ENCODE assay signal across 25 mouse cellular contexts in the genomic region with DNA sequence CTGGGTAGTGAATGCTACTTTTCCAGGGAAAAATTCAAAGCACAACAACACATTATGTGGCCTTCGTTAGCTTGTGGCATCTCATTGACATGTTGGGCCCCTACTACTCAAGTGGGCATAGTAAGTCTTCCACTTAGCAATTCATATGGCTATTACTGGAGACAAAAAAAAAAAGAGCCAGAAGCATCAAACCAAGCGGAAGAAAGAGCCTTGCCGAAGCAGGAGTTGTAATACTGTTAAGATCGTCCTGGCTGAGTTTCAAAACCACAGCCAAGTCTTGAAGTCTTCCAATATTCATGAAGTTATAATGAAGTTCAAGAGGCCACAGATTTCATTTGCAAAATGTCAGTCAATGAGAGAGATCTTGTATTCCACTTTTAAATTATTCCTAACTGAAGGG.
DNase-seq lines count a peak whose midpoint lies in the region; ATAC-seq and TF ChIP-seq lines count a peak whose summit lies in the region.
"Had no signal": no experiment of that assay in that cellular context is flagged by ENCODE, and none has a peak within 500 bp of the region (broad histone marks: within the 10 kb centered on the region; RNA-seq: fewer than 3 reads in every experiment).

No protein-coding gene starts in this region.

- no peak overlapping the region for H3K4me3 ChIP-seq in embryonic facial prominence, embryonic 14.5 days (ENCODE audit: low read depth, low read length)
- no peak overlapping the region for H3K4me3 ChIP-seq in embryonic facial prominence, embryonic 10.5 days
- H3K4me3 ChIP-seq in MEL (ENCODE audit: control insufficient read depth in 1 of 2, insufficient read depth in 1 of 2, low read depth in 2 of 2, low read length in 2 of 2), result no peak overlapping the region
- H3K4me3 ChIP-seq: heart, embryonic 13.5 days; hindbrain, embryonic 12.5 days; limb, embryonic 13.5 days; liver, embryonic 13.5 days; lung, embryonic 15.5 days; neural tube, embryonic 15.5 days had no signal

- no peak overlapping the region for H3K4me2 ChIP-seq in embryonic facial prominence, embryonic 14.5 days (ENCODE audit: low read depth, low read length)
- H3K4me2 ChIP-seq: heart, embryonic 13.5 days; hindbrain, embryonic 12.5 days; limb, embryonic 13.5 days; liver, embryonic 13.5 days; lung, embryonic 15.5 days; neural tube, embryonic 15.5 days had no signal

- WGBS in embryonic facial prominence, embryonic 14.5 days, result 64% methylated on average over 4 of the region's 4 CpGs
- WGBS in embryonic facial prominence, embryonic 10.5 days, result 89% methylated on average over 4 of the region's 4 CpGs

- H3K36me3 ChIP-seq in embryonic facial prominence, embryonic 14.5 days (ENCODE audit: control insufficient read depth, insufficient read depth, low read length), result no peaks in the 10 kb centered on the region
- no peaks in the 10 kb centered on the region for H3K36me3 ChIP-seq in embryonic facial prominence, embryonic 10.5 days (replicated peaks)
- H3K36me3 ChIP-seq in MEL (ENCODE audit: control insufficient read depth in 1 of 2, insufficient read depth in 2 of 2, low read length in 2 of 2), result no peaks in the 10 kb centered on the region
- H3K36me3 ChIP-seq: heart, embryonic 13.5 days; hindbrain, embryonic 12.5 days; limb, embryonic 13.5 days; liver, embryonic 13.5 days; lung, embryonic 15.5 days; neural tube, embryonic 15.5 days had no signal

- no peak for TF ChIP-seq CTCF in MEL (IDR thresholded peaks at IDR 0.05 in 2 of 3, conservative IDR thresholded peaks at IDR 0.05 in 1 of 3; ENCODE audit: control insufficient read depth in 1 of 3, insufficient read depth in 1 of 3, low read depth in 2 of 3, low read length in 3 of 3, poor library complexity in 1 of 3, severe bottlenecking in 1 of 3)

- peak; percentile 59 for DNase-seq in embryonic facial prominence, embryonic 14.5 days (ENCODE audit: low spot score)
- no peak for DNase-seq in embryonic facial prominence, embryonic 10.5 days (ENCODE audit: low spot score)
- DNase-seq in kidney, postnatal 14 days, result peak; percentile 4
- no peak for DNase-seq in kidney, adult 11 months
- DNase-seq in MEL (ENCODE audit: low read depth, low spot score), result peak; percentile 25
- DNase-seq in ovary, postnatal 14 days (ENCODE audit: low spot score), result no peak
- DNase-seq: adrenal gland, adult 2 months; cerebellum, adult 2 months; cerebellum, postnatal 36 days; gastrocnemius, postnatal 14 days; heart, adult 18-20 months; heart, postnatal 14 days; kidney, adult 18-20 months; liver, embryonic 13.5 days; lung, postnatal 36 days; thymus, adult 18-20 months; thymus, postnatal 4 days had no signal

- no peaks in the 10 kb centered on the region for H3K4me1 ChIP-seq in embryonic facial prominence, embryonic 14.5 days (ENCODE audit: control insufficient read depth, insufficient read depth, low read length)
- H3K4me1 ChIP-seq in embryonic facial prominence, embryonic 10.5 days, result no peaks in the 10 kb centered on the region
- no peaks in the 10 kb centered on the region for H3K4me1 ChIP-seq in MEL (ENCODE audit: control insufficient read depth in 1 of 2, insufficient read depth in 2 of 2, low read length in 2 of 2)
- H3K4me1 ChIP-seq: heart, embryonic 13.5 days; hindbrain, embryonic 12.5 days; limb, embryonic 13.5 days; liver, embryonic 13.5 days; neural tube, embryonic 15.5 days had no signal

- TF ChIP-seq RAD21 in MEL (IDR thresholded peaks at IDR 0.05; ENCODE audit: low read depth, low read length), result no peak

- no peaks in the 10 kb centered on the region for H3K9me3 ChIP-seq in embryonic facial prominence, embryonic 14.5 days (ENCODE audit: control insufficient read depth, low read length)
- H3K9me3 ChIP-seq in embryonic facial prominence, embryonic 10.5 days, result no peaks in the 10 kb centered on the region
- no peaks in the 10 kb centered on the region for H3K9me3 ChIP-seq in MEL (replicated peaks; ENCODE audit: insufficient read depth, low read length)
- H3K9me3 ChIP-seq: heart, embryonic 13.5 days; hindbrain, embryonic 12.5 days; limb, embryonic 13.5 days; liver, embryonic 13.5 days; lung, embryonic 15.5 days; neural tube, embryonic 15.5 days had no signal

- H3K27me3 ChIP-seq in embryonic facial prominence, embryonic 14.5 days (replicated peaks; ENCODE audit: control insufficient read depth, insufficient read depth, low read length), result no peaks in the 10 kb centered on the region
- H3K27me3 ChIP-seq in embryonic facial prominence, embryonic 10.5 days (replicated peaks; ENCODE audit: low read depth, poor library complexity, severe bottlenecking), result no peaks in the 10 kb centered on the region
- no peaks in the 10 kb centered on the region; a peak in 1 of 4 replicates for H3K27me3 ChIP-seq in MEL (ENCODE audit: control insufficient read depth in 1 of 2, insufficient read depth in 2 of 2, low read length in 2 of 2)
- H3K27me3 ChIP-seq: heart, embryonic 13.5 days; hindbrain, embryonic 12.5 days; limb, embryonic 13.5 days; liver, embryonic 13.5 days; lung, embryonic 15.5 days; neural tube, embryonic 15.5 days; Patski had no signal

- ATAC-seq in embryonic facial prominence, embryonic 14.5 days (ENCODE audit: low read depth), result no peak
- 0 out of 2 replicates have a peak, but pooled peaks have one; percentile 45 for ATAC-seq in common myeloid progenitor, adult 5-6 weeks (replicated peaks; ENCODE audit: low read depth, poor library complexity, severe bottlenecking)
- ATAC-seq: Patski had no signal

- H3K79me2 ChIP-seq in MEL (ENCODE audit: control insufficient read depth, insufficient read depth, low read length, poor library complexity), result no peaks in the 10 kb centered on the region

- no peak overlapping the region for H3K27ac ChIP-seq in embryonic facial prominence, embryonic 14.5 days (replicated peaks; ENCODE audit: low read depth, low read length)
- H3K27ac ChIP-seq in embryonic facial prominence, embryonic 10.5 days (replicated peaks), result no peak overlapping the region
- H3K27ac ChIP-seq in MEL (ENCODE audit: control insufficient read depth, low read depth, low read length), result no peak overlapping the region
- H3K27ac ChIP-seq: heart, embryonic 13.5 days; hindbrain, embryonic 12.5 days; kidney, postnatal 0 days; limb, embryonic 13.5 days; liver, embryonic 13.5 days; lung, embryonic 15.5 days; neural tube, embryonic 15.5 days had no signal

- no peak for TF ChIP-seq POLR2A in MEL (IDR thresholded peaks at IDR 0.05; ENCODE audit: control insufficient read depth in 1 of 2, insufficient read depth in 1 of 2, low read depth in 1 of 2, low read length in 2 of 2, poor library complexity in 1 of 2)

- no peak for TF ChIP-seq EP300 in MEL (IDR thresholded peaks at IDR 0.05; ENCODE audit: low read depth in 1 of 2, low read length in 2 of 2)

- no peak overlapping the region for H3K9ac ChIP-seq in embryonic facial prominence, embryonic 14.5 days (ENCODE audit: low read depth, low read length)
- no peak overlapping the region for H3K9ac ChIP-seq in MEL (ENCODE audit: control insufficient read depth, low read depth, low read length, poor library complexity, severe bottlenecking)
- H3K9ac ChIP-seq: heart, embryonic 13.5 days; hindbrain, embryonic 12.5 days; limb, embryonic 13.5 days; liver, embryonic 13.5 days; lung, embryonic 15.5 days; neural tube, embryonic 15.5 days had no signal

TF ChIP-seq in MEL, 35 proteins besides CTCF, POLR2A, EP300 and RAD21:
- no peak for TF ChIP-seq USF1 (IDR thresholded peaks at IDR 0.05; ENCODE audit: low read depth, low read length)
- TF ChIP-seq GABPA (IDR thresholded peaks at IDR 0.05; ENCODE audit: low read depth, low read length), result no peak
- TF ChIP-seq ZNF384 (IDR thresholded peaks at IDR 0.05; ENCODE audit: low read depth, low read length), result peak; percentile 61; the same call in 1 of the 2 replicates
- TF ChIP-seq GATA1 (IDR thresholded peaks at IDR 0.05; ENCODE audit: low read depth, low read length), result no peak
- no peak for TF ChIP-seq MAZ (IDR thresholded peaks at IDR 0.05; ENCODE audit: low read depth, low read length)
TF ChIP-seq in MEL: peak in this region for 1.

Comparison
In these comparisons a context has a peak if more than half of its experiments do, and no peak if none do; other contexts are left out.
1. DNase-seq: peak in embryonic facial prominence, embryonic 14.5 days (single experiment), kidney, postnatal 14 days (single experiment) and MEL (single experiment); none in embryonic facial prominence, embryonic 10.5 days (single experiment), kidney, adult 11 months (single experiment) and ovary, postnatal 14 days (single experiment).